Mouse (Mus musculus): ENCODE results near the gene St13.

The St13 gene

GRCm38 (mm10) chr15:81399638-81400315 is at the start of gene St13, which contains the start of gene Xpnpep3:
St13 (minus strand) TSS chr15:81400077.
Xpnpep3 (plus strand) TSS chr15:81400138.
- DNase-seq: peak; percentile 99

- DNase-seq: peak; percentile 79 to 88
Measured at GRCm38 (mm10) chr15:81448463-81448862, 48.6 kb upstream of the St13 start.

- DNase-seq: no peak
Measured at GRCm38 (mm10) chr15:81439236-81439635, 39.4 kb upstream of the St13 start.

- no peak for DNase-seq
Measured at GRCm38 (mm10) chr15:81438345-81438744, 38.5 kb upstream of the St13 start.

- DNase-seq: no peak
Measured at GRCm38 (mm10) chr15:81431195-81431594, 31.3 kb upstream of the St13 start.

- no peak for DNase-seq
Measured at GRCm38 (mm10) chr15:81427947-81428346, 28.1 kb upstream of the St13 start.

- no peak for DNase-seq
Measured at GRCm38 (mm10) chr15:81425311-81425710, 25.4 kb upstream of the St13 start.

GRCm38 (mm10) chr15:81422156-81422681 is 22.3 kb upstream of the St13 start:
- DNase-seq: no peak

GRCm38 (mm10) chr15:81421454-81421853 is 21.6 kb upstream of the St13 start:
- no peak for DNase-seq

GRCm38 (mm10) chr15:81418065-81418464 is 18.2 kb upstream of the St13 start:
- no peak for DNase-seq

GRCm38 (mm10) chr15:81416763-81417310 is 17.0 kb upstream of the St13 start:
- DNase-seq: peak; percentile 22 to 34

GRCm38 (mm10) chr15:81408199-81408598 is 8.3 kb upstream of the St13 start, which contains the start of gene Dnajb7:
Dnajb7 (minus strand) TSS chr15:81408299.
- DNase-seq: no peak

GRCm38 (mm10) chr15:81405008-81405407 is 5.1 kb upstream of the St13 start:
- DNase-seq: no peak

- DNase-seq: no peak
Measured at GRCm38 (mm10) chr15:81399297-81399637, 610 bp downstream of the St13 start.

- no peak for DNase-seq
Measured at GRCm38 (mm10) chr15:81398189-81398588, 1.7 kb downstream of the St13 start.

GRCm38 (mm10) chr15:81394211-81394915 is 5.5 kb downstream of the St13 start:
- DNase-seq: no peak

GRCm38 (mm10) chr15:81392997-81393396 is 6.9 kb downstream of the St13 start:
- peak; percentile 35 to 57 for DNase-seq

- no peak for DNase-seq
Measured at GRCm38 (mm10) chr15:81386327-81386726, 13.6 kb downstream of the St13 start.

- DNase-seq: no peak
Measured at GRCm38 (mm10) chr15:81378845-81379244, 21.0 kb downstream of the St13 start.

GRCm38 (mm10) chr15:81374621-81375020 is 25.3 kb downstream of the St13 start:
- DNase-seq: no peak

- no peak for DNase-seq
Measured at GRCm38 (mm10) chr15:81370356-81370755, 29.5 kb downstream of the St13 start.

- DNase-seq: no peak
Measured at GRCm38 (mm10) chr15:81368601-81369000, 31.3 kb downstream of the St13 start.

GRCm38 (mm10) chr15:81366241-81366640 is 33.6 kb downstream of the St13 start:
- peak; percentile 15 to 16 for DNase-seq

GRCm38 (mm10) chr15:81365246-81365645 is 34.6 kb downstream of the St13 start:
- DNase-seq: no peak

All from cerebellum, postnatal 10 days (tissue).